Mouse (Mus musculus) spleen, adult 12 weeks (tissue): ENCODE data around the gene Gm14851.
"Not testable (repeated sequence)": the region's sequence is repeated elsewhere in the genome, so short reads cannot be mapped to it uniquely, and the experiment has no call there.

Experiments used
- DNase-seq: peaks from one replicate; pipeline ENCODE4 v3.0.0; 2022; ENCODE audit warnings: low spot score

Gm14851 gene

DNA sequence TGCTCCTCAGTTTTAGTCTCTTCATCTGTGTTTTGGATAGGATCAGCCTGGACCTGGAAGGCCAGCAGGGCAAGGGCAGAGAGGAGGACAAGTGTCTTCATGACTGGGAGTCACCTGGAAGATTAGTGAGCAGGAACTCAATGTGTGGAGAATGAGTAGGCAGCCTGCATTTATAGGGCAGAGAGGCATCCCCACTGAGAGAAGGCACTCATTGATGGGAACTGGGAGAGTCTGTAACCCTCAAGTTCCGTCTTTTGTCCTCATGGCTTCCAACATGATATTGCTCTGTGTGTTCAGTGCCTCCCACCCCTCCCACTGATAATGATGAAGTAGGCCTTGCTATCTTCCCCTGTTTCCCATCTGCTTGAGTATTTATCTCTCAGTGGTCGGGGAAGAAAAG lies at the start of gene Gm14851:
Gm14851 (minus strand) TSS at position 101 of the 400 bp plus-strand sequence.
- DNase-seq: not testable (repeated sequence)

DNA sequence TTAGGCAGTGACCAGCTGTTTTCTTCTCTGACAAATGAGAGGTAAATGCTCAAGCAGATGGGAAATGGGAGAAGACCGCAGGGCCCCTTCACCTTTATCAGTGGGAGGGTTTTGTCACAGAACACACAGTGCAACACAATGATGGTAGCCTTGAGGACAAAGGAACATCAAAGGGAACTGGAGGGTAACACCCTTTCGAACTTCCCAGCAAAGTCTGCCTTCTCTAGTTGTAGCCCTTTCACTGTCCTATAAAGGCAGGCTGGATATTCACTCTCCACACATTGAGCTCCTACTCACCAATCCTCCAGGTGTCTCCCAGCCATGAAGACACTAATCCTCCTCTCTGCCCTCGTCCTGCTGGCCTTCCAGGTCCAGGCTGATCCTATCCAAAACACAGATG lies 38.5 kb upstream of the Gm14851 start, which contains the start of gene Defa30:
Defa30 (plus strand) TSS at position 301 of the 400 bp plus-strand sequence.
- DNase-seq: not testable (repeated sequence)

DNA sequence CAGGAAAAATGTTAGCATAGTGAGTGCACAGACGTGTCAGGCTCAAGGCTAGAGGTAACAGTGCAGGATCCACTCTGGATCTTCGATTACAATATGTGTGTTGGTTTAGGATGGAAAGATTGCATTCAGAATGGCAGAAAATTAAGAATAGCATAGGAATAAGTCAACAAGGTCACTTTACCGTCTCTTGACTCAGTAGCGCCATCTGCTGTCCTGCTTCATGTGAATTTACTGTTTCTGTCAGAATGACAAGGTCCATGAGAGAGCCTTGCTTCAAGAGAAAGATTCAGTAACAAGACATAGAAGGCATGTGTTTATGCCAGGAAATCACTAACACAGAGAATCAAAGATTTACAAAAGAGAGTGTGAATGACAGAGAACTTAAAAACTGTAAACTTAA lies 2.7 kb downstream of the Gm14851 start:
- DNase-seq: no peak

DNA sequence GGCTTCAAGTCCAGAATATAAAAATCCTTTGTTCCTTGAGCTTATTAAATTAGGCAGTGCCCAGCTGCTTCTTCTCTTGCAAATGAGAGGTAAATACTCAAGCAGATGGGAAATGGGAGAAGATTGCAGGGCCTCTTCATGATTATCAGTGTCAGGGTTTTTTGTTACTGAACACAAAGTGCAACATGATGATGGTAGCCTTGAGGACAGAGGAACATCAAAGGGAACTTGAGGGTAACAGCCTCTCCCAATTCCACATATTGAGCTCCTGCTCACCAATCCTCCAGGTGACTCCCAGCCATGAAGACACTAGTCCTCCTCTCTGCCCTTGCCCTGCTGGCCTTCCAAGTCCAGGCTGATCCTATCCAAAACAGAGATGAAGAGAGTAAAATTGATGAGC lies 11.7 kb downstream of the Gm14851 start, which contains the start of gene Defa25:
Defa25 (plus strand) TSS at position 301 of the 400 bp plus-strand sequence.
- DNase-seq: not testable (repeated sequence)

DNA sequence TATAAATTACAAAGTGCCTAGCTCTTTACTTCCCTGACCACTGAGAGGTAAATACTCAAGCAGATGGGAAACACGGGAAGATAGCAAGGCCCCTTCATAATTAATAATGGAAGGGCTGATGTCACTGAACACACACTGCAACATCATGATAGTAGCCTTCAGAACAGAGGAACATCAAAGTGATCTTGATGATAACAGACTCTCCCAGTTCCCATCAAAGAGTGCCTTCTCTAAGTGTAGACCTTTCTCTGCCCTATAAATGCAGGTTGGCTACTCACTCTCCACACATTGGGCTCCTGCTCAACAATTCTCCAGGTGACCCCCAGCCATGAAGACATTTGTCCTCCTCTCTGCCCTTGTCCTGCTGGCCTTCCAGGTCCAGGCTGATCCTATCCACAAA lies 31.1 kb downstream of the Gm14851 start, which contains the start of gene Defa35:
Defa35 (plus strand) TSS at position 301 of the 400 bp plus-strand sequence.
- DNase-seq: not testable (repeated sequence)

DNA sequence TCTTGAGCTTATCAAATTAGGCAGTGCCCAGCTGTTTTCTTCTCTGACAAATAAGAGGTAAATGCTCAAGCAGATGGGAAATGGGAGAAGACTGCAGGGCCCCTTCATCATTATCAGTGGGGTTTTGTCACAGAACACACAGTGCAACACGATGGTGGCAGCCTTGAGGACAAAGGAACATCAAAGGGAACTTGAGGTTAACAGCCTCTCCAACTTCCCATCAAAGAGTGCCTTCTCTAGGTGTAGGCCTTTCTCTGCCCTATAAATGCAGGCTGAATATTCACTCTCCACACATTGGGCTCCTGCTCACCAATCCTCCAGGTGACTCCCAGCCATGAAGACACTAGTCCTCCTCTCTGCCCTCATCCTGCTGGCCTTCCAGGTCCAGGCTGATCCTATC lies 41.1 kb downstream of the Gm14851 start, which contains the start of gene Defa23:
Defa23 (plus strand) TSS at position 301 of the 400 bp plus-strand sequence.
- DNase-seq: not testable (repeated sequence)
